Mouse (Mus musculus) small intestine, adult 2 months (tissue): ENCODE results near the gene Prkar2b.

Experiments
- CTCF ChIP-seq: fragments of 200-500 bp; IDR thresholded peaks from 2 replicates; pipeline ENCODE4 v1.5.1; 2012; ENCODE audit warnings: low read depth, mild to moderate bottlenecking, control low read depth, inconsistent platforms, low read length, moderate library complexity, mixed read lengths; ENCODE audit not compliant: insufficient replicate concordance, insufficient read length; ENCODE audit errors: extremely low read depth
- POLR2A ChIP-seq: fragments of 200-500 bp; IDR thresholded peaks from 2 replicates; pipeline ENCODE4 v1.6.1; 2012; ENCODE audit warnings: low read depth, mild to moderate bottlenecking, control low read depth, inconsistent platforms, low read length, moderate library complexity

- TF ChIP-seq CTCF = no peak
- TF ChIP-seq POLR2A = no peak
These were observed 43.9 kb upstream of the Prkar2b start for GRCm38 (mm10) chr12:32104955-32105521.
